Mouse (Mus musculus) C2C12 (cell line): ENCODE results near the gene Foxp3. TPM values are rescaled to one million over a fixed set of nuclear protein-coding genes. Genes with fewer than 3 reads are reported as not detected.

Experiments used
- H3K27me3 ChIP-seq: one replicate; pipeline ENCODE4 v1.6.1; 2011; ENCODE audit not compliant: control insufficient read depth, insufficient read depth, insufficient read length
- H3K36me3 ChIP-seq: one replicate; pipeline ENCODE4 v1.6.1; 2011; ENCODE audit not compliant: control insufficient read depth, insufficient read depth
- H3K4me3 ChIP-seq: one replicate; pipeline ENCODE4 v1.5.1; 2011; ENCODE audit warnings: mild to moderate bottlenecking, control low read depth; ENCODE audit not compliant: poor library complexity, insufficient read depth, severe bottlenecking
- H3K79me2 ChIP-seq: one replicate; pipeline ENCODE4 v1.6.1; 2011; ENCODE audit not compliant: control insufficient read depth, insufficient read depth
- H3K79me3 ChIP-seq: one replicate; pipeline ENCODE4 v1.6.1; 2011; ENCODE audit warnings: low read depth, control low read depth
- H3ac ChIP-seq: one replicate; pipeline ENCODE3; 2011; ENCODE audit warnings: low read depth; ENCODE audit not compliant: control insufficient read depth, insufficient read length
- CEBPB ChIP-seq: IDR thresholded peaks from one replicate; pipeline ENCODE4 v1.6.1; 2011; ENCODE audit warnings: low read depth, mild to moderate bottlenecking, control low read depth, moderate library complexity
- CTCF ChIP-seq: IDR thresholded peaks from one replicate; pipeline ENCODE4 v1.5.1; 2011; ENCODE audit not compliant: control insufficient read depth, insufficient read depth, insufficient read length
- FOSL1 ChIP-seq: IDR thresholded peaks from one replicate; pipeline ENCODE4 v1.8.0; 2011; ENCODE audit warnings: mild to moderate bottlenecking, low read length; ENCODE audit not compliant: poor library complexity, insufficient read depth, severe bottlenecking
- MAX ChIP-seq: IDR thresholded peaks from one replicate; pipeline ENCODE4 v1.6.1; 2011; ENCODE audit warnings: mild to moderate bottlenecking, control low read depth
- MYOD1 ChIP-seq: IDR thresholded peaks from one replicate; pipeline ENCODE4 v1.6.1; 2011; ENCODE audit warnings: low read depth; ENCODE audit not compliant: control insufficient read depth, insufficient read length
- MYOG ChIP-seq: IDR thresholded peaks from one replicate; pipeline ENCODE4 v1.6.1; 2011; ENCODE audit not compliant: control insufficient read depth, insufficient read length; ENCODE audit errors: extremely low read depth
- USF1 ChIP-seq: IDR thresholded peaks from one replicate; pipeline ENCODE4 v1.6.1; 2011; ENCODE audit warnings: low read depth, mild to moderate bottlenecking, control low read depth, moderate library complexity
- polyA plus RNA-seq: library from polyadenylated mRNA; unstranded; fragments of >200 nt; fragmentation: generic; extraction: Trizol; gene quantifications from one replicate; pipeline ENCODE4 v1.2.1, GENCODE M21; 2012; ENCODE audit warnings: missing spikeins

Foxp3 gene
- polyA plus RNA-seq, 1 experiment: 0.11 TPM

DNA sequence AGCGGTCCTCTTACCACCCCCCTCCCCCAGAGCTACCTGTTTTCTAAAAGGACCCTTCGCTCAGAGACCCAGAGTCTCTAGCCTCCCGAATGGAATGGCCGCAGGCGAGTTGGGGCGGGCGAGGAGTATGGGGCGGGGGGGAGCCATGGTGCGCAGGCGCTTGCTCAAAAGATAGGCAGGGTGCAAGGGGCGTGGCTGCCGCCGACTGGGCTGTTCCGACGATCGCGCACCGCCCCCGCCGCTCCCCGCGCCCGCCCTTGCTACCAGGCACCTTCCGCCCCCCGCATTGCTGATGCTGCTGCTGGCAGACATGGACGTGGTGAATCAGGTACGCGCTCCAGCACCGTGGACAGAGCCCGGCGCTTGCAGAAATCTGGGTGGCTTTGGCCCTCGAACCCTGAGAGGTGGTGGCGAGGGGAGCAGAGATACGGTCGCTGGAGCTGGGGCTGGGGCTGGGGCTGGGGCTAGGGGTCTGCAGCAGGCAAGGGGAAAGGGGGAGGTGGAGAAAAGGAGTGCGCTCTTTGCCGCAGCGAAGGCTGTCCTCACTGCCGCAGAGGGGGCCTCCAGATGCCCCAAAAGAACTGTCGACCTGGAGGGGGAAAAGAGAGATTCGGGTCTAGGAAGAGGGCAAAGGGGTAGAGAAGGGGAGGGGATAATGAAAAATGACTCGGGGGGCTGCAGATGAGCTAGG is 65.1 kb downstream of the Foxp3 start, which contains the start of gene Syp:
TSS of gene Syp (plus strand) at position 71 of the 691 bp plus-strand sequence.
- no peak for TF ChIP-seq MAX
- no peak for TF ChIP-seq CTCF
- H3K36me3 ChIP-seq: no peaks in the 10 kb centered on the region
- no peaks in the 10 kb centered on the region for H3K79me2 ChIP-seq
- H3ac ChIP-seq: no peak within 1 kb of the TSS
- H3K4me3 ChIP-seq: no peak within 1 kb of the TSS
- no peaks in the 10 kb centered on the region for H3K79me3 ChIP-seq
- peaks cover 11% of the 10 kb centered on the region for H3K27me3 ChIP-seq

DNA sequence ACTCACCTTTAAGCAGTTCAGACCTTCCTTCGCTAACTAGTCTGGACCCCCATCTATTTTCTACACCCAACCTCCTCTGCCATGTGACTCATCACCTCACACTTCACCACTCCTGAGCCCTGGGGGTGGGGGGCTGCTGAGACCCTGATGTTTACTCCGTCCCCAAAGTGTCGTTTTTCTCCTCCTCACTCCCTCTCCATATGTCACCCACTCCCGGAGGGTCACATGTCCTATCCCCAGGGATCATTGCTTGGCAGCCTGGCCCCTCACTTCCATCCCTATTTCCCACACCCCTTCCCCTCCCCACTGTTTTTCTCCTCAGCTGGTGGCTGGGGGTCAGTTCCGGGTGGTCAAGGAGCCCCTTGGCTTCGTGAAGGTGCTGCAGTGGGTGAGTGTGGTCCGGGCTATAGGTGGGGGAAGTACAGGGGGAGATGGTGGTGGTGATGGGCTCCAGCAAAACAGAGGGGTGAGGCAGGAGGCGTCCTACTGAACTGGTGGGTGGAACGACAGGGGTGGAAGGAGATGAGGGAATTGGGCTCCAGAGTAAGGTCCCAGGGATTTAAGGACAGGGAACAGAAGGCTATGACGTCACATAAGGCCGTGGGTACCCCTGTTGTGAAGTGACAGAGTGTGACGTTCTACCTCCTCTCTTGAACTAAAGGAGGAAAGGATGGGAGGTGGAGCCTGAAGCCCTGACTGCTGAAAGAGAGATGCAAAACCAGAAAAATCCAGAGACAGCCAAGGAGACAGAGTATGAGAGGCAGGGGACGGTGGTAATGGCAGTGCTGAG is 66.3 kb downstream of the Foxp3 start:
- H3K79me3 ChIP-seq: no peaks in the 10 kb centered on the region
- H3K27me3 ChIP-seq: peaks cover 11% of the 10 kb centered on the region
- H3ac ChIP-seq: no peak overlapping the region
- no peaks in the 10 kb centered on the region for H3K36me3 ChIP-seq
- no peak overlapping the region for H3K4me3 ChIP-seq
- no peaks in the 10 kb centered on the region for H3K79me2 ChIP-seq
- TF ChIP-seq USF1 (no peak), CTCF (no peak), FOSL1 (no peak), MYOG (no peak), CEBPB (no peak), MYOD1 (no peak), MAX (no peak)

GRCm38 (mm10) chrX:7640785-7641184 is 67.3 kb downstream of the Foxp3 start:
- Histone ChIP-seq H3K4me3 (no peak overlapping the region), H3ac (no peak overlapping the region), H3K36me3 (no peaks in the 10 kb centered on the region), H3K27me3 (peaks cover 8% of the 10 kb centered on the region), H3K79me2 (no peaks in the 10 kb centered on the region), H3K79me3 (no peaks in the 10 kb centered on the region)
- no peak for TF ChIP-seq CEBPB
- no peak for TF ChIP-seq CTCF
- TF ChIP-seq MAX: no peak
- TF ChIP-seq USF1: no peak
- no peak for TF ChIP-seq MYOD1
- no peak for TF ChIP-seq MYOG
- TF ChIP-seq FOSL1: no peak

Other genes with a start within 250 kb of the Foxp3 start
- gene Usp27x, start 197.8 kb upstream of the Foxp3 start, polyA plus RNA-seq: 1.4 TPM
- gene Ppp1r3f, start 639 bp downstream of the Foxp3 start, polyA plus RNA-seq: 3.3 TPM
- gene Ccdc22, start 31.9 kb downstream of the Foxp3 start, polyA plus RNA-seq: 38.0 TPM
- gene Cacna1f, start 33.4 kb downstream of the Foxp3 start, polyA plus RNA-seq: not detected
- 0.75 TPM for gene Syp, start 64.8 kb downstream of the Foxp3 start, polyA plus RNA-seq
- 3.0 TPM for gene Prickle3, start 83.6 kb downstream of the Foxp3 start, polyA plus RNA-seq
- 549 TPM for gene Plp2, start 97.7 kb downstream of the Foxp3 start, polyA plus RNA-seq
- 0.08 TPM for gene Magix, start 107.6 kb downstream of the Foxp3 start, polyA plus RNA-seq
- 15.7 TPM for gene Gpkow, start 123.5 kb downstream of the Foxp3 start, polyA plus RNA-seq
- gene Wdr45, start 140.7 kb downstream of the Foxp3 start, polyA plus RNA-seq: 18.4 TPM
- 0.22 TPM for gene Gm45208, start 148.6 kb downstream of the Foxp3 start, polyA plus RNA-seq
- 93.9 TPM for gene Praf2, start 154.8 kb downstream of the Foxp3 start, polyA plus RNA-seq
- 9.4 TPM for gene Ccdc120, start 177.3 kb downstream of the Foxp3 start, polyA plus RNA-seq
- 46.7 TPM for gene Tfe3, start 188.9 kb downstream of the Foxp3 start, polyA plus RNA-seq
- gene Gripap1, start 216.1 kb downstream of the Foxp3 start, polyA plus RNA-seq: 17.9 TPM
- gene Kcnd1, start 248.6 kb downstream of the Foxp3 start, polyA plus RNA-seq: 0.11 TPM